Mouse (Mus musculus): ENCODE data around the gene Vps4b. TPM values are rescaled to one million over a fixed set of nuclear protein-coding genes. Genes with fewer than 3 reads are reported as not detected.
"Not testable (repeated sequence)": the region's sequence is repeated elsewhere in the genome, so short reads cannot be mapped to it uniquely, and the experiment has no call there.

Gene Vps4b
- total RNA-seq, 2 experiments from 2014 or later: 21.7 to 24.0 TPM

- peak; percentile 98 for DNase-seq
- intact Hi-C loops (cut with DNase I; ENCODE audit: low total_unique reads): loop anchor here (5.0 kb wide), 1 partner anchor 37 kb away; the partner anchor contains the start of gene Vps4b
Measured at GRCm38 (mm10) chr1:106759572-106760435, 36.7 kb downstream of the Vps4b start, which contains the start of gene Kdsr. Gene Kdsr, minus strand, starts transcription at chr1:106759727.

GRCm38 (mm10) chr1:106758734-106759571 is 37.6 kb downstream of the Vps4b start:
- intact Hi-C loops (cut with DNase I; ENCODE audit: low total_unique reads): no loop called here
- DNase-seq: peak; percentile 17

DNA sequence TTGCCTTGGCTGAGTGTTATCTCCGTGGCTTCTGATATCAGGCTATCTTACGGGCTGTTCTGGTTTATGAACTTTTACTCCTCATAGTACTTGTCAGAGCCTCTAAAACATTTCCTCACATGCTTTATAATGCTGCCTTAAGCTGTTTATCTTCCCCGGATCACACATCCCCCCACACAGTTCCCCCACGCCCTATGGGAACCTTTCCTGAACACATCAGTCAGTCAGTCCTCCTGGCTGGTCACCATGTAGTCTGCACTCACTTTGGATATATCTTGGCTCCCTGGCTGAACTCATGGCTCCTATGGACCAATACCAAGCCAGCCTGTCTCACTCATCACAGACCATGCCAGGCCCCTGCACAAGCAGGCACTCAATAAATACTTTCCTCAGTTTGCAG is 39.9 kb downstream of the Vps4b start:
- DNase-seq: no peak
- intact Hi-C loops (cut with DNase I; ENCODE audit: low total_unique reads): no loop called here

GRCm38 (mm10) chr1:106752013-106752412 is 44.5 kb downstream of the Vps4b start:
- intact Hi-C loops (cut with DNase I; ENCODE audit: low total_unique reads): no loop called here
- no peak for DNase-seq

DNA sequence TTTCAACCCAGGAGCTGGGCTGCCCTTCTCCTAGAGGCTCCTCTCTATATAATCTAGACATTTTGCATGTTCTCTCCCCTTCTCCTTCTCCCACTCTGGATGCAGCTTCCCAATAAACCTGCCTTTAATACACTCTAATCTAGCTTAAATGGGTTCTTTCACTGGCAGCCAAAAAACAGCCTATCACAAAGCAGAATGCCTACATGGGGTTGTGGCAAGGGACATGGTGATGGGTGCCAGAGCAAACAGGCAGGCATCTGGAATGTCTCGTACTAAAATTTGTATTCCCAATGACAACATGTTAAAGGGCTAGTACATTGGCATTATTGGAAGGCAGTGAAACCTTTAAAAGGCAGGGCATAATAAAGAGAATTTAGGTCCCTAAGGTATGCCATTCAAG is 45.9 kb downstream of the Vps4b start:
- intact Hi-C loops (cut with DNase I; ENCODE audit: low total_unique reads): no loop called here
- DNase-seq: no peak

DNA sequence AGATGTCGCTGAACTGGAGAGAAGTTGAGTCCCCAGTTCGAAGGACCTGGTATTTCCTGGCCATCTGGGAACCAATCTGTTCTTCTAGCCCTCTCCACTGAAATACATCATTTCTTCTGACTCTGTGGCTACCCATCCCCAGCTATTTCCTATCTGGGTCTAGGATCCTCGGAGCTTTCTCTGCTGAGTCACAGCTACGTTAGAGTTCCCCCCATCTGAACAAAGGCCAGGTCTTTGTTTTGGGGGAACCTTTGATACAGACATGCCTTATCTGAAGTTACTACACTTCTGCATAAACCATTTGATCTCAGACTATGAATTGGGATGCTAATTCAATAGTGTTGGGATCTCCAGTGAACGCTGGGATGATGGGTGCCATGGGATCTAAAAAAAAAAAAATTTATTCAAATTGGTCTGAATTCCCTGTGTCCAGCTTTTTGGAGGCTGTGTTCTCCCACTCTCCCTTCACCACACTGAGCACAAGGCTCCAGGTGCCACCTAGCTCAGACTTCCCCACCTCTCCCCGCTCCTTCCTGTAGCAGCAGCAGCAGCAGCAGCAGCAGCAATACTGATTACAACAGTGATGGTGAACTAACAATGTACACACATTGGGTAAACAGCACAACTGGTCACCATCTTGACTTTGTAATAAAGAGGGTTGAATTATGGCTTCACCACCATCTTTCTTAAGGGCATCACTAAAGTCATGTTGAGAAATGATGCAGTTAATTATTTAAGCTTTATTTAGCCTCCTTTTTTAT is 47.8 kb downstream of the Vps4b start:
- intact Hi-C loops (cut with DNase I; ENCODE audit: low total_unique reads): no loop called here
- DNase-seq: no peak

- intact Hi-C loops (cut with DNase I; ENCODE audit: low total_unique reads): no loop called here
- DNase-seq: no peak
Measured at GRCm38 (mm10) chr1:106742980-106743379, 53.5 kb downstream of the Vps4b start.

DNA sequence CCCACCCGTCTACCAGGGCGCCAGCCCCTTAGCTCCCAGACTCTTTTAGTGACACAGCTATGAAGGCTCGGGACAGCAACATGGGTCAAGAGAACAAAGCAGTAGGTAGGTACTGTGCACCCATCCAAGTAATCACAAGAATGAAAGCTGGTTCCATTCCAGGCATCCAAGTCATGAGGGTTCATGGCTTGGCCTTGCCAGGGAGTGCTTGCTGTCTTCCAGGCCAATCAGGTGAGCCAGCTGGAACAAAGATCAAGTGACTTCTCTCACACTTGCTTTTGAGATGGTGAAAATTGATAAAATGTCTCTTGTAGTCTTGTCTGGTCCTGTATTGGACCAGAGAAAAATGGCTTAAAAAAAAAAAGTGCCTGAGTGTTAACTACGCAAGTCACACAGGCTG is 55.8 kb downstream of the Vps4b start:
- DNase-seq: no peak
- intact Hi-C loops (cut with DNase I; ENCODE audit: low total_unique reads): no loop called here

GRCm38 (mm10) chr1:106739810-106740209 is 56.7 kb downstream of the Vps4b start:
- no peak for DNase-seq
- intact Hi-C loops (cut with DNase I; ENCODE audit: low total_unique reads): no loop called here

- no peak for DNase-seq
- intact Hi-C loops (cut with DNase I; ENCODE audit: low total_unique reads): no loop called here
Measured at GRCm38 (mm10) chr1:106738092-106738491, 58.4 kb downstream of the Vps4b start.

- DNase-seq: no peak
- intact Hi-C loops (cut with DNase I; ENCODE audit: low total_unique reads): no loop called here
Measured at GRCm38 (mm10) chr1:106736211-106736610, 60.3 kb downstream of the Vps4b start.

DNA sequence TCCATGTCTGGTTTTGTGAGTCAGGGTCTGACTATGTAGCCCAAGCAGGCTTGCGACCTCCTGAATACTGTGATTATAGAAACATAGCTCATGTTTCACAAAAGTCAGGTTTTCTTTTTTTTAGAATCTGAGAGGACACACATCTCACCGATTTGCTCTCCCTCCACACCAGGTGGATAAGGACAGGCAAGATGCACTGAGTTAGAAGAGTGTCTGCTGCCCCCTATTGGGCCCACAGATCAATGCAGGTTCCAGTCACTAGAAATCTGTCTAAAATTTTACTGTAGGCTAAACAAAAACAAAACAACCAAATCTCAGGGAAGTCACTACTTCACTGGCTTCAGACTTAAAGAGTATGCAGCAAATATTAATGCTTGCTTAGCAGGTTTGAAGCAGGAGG is 60.9 kb downstream of the Vps4b start:
- intact Hi-C loops (cut with DNase I; ENCODE audit: low total_unique reads): no loop called here
- no peak for DNase-seq

DNA sequence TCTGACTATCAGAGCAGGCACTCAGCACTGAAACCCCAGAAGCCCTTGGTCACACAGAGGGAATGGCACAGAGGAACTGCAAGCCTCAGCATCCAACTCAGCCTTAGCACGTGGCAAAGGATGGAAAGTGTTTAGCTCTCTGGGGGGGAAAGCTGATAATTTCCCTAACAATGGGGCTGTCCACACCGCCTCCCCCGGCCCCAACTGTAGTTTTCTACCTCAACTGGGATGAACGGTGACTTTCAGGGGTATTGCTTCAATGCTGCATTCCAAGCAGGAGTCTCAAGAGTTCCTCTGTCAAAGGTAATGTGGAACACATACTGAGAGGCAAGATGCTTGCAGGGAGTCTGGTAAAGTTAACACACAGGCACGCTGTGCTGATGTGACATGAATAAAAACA is 74.5 kb downstream of the Vps4b start:
- no peak for DNase-seq
- intact Hi-C loops (cut with DNase I; ENCODE audit: low total_unique reads): no loop called here

DNA sequence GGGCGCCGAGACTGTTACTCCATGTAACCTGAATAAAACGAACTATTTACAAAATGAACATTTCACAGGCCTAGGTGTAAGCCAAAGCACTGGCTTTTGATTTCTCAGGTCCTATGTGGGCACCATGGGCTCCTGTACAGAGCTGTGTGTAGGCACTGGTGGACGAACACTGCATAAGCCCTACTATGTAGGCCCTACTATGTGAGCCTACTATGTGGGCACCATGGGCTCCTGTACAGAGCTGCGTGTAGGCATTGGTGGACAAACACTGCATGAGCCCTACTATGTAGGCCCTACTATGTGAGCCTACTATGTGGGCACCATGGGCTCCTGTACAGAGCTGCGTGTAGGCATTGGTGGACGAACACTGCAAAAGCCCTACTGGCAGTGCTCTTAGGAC is 78.8 kb downstream of the Vps4b start:
- intact Hi-C loops (cut with DNase I; ENCODE audit: low total_unique reads): loop anchor here (5.0 kb wide), 2 partner anchors 170 to 295 kb away; no protein-coding TSS in a partner anchor
- not testable (repeated sequence) for DNase-seq

DNA sequence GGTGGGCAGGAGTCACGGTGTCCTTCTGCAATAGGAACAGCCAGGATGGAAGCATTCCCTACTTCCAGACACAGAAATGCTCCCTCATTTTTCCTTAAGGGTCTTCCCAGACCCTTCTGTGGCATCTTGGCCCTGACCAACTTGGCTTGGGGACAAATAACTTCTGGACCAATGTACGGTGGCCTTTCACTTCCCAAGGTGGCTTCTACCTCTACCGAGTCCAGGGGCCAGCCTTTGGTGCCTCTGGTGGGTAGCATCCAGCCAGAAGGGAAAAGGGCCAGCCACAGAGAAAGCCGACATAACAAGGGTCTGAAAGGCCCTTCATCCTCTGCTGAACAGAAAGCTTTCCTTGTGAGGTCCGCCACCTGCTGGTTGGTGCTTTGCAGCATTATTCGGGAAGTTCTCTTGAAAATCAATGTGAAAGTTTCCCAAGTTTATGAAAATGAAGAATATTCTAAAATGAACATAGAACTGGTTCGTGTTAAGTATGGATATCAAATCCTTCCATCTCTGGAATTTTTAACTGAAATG is 79.4 kb downstream of the Vps4b start:
- intact Hi-C loops (cut with DNase I; ENCODE audit: low total_unique reads): loop anchor here (5.0 kb wide), 2 partner anchors 170 to 295 kb away; no protein-coding TSS in a partner anchor
- DNase-seq: peak; percentile 74

GRCm38 (mm10) chr1:106716141-106716540 is 80.4 kb downstream of the Vps4b start:
- intact Hi-C loops (cut with DNase I; ENCODE audit: low total_unique reads): loop anchor here (5.0 kb wide), 2 partner anchors 169 to 294 kb away; no protein-coding TSS in a partner anchor
- no peak for DNase-seq

GRCm38 (mm10) chr1:106715111-106716083 is 81.1 kb downstream of the Vps4b start:
- DNase-seq: no peak
- intact Hi-C loops (cut with DNase I; ENCODE audit: low total_unique reads): loop anchor here (5.0 kb wide), 2 partner anchors 168 to 293 kb away; no protein-coding TSS in a partner anchor

DNA sequence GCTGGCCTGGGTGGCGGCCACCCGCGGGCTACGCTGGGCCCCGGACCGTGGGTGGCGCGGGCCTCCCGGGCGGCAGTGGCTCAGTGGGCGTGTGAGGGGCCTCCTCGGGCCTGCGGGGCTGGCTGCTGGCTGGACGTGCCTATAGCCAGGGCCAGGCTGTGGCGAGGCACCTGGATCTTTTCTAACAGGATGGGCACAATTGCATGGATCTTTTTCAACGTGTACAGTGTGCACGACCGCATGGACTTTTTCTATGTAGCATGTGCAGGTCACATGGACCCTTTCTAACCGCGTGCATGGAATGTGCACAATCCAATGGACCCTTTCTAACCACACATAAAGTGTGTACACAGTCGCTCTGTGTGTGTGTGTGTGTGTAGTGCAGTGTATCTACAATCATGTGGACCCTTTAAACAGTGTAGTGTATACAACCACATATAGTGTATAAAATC is 82.0 kb downstream of the Vps4b start:
- DNase-seq: no peak
- intact Hi-C loops (cut with DNase I; ENCODE audit: low total_unique reads): no loop called here

Data from gastrocnemius, postnatal 14 days (tissue).